Mouse (Mus musculus): ENCODE data around the gene Pld4.

DNA sequence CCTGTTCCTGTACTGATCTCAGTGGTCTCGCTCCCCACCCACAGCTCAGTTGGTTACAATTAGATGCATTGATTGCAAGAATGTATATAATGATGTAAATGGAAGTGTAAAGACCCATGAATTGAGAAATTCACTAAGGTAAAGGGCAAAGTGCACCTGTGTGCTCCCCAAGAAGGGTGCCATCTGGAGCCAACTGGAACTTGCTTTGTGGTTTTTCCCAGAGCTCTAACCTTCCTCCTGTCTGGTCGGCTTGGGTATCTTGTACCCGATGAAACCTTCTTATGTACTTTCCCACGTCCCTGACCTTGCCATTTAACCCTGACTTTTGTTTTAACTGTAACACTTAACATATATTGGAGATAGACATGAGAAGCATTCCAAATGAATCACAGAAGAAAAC is 4.6 kb upstream of the Pld4 start:
- TF ChIP-seq CTCF (conservative IDR thresholded peaks at IDR 0.05; ENCODE audit: low read length) = no peak
- TF ChIP-seq NANOG (IDR thresholded peaks at IDR 0.05; ENCODE audit: borderline replicate concordance, low read length) = no peak
- TF ChIP-seq POU5F1 (IDR thresholded peaks at IDR 0.05; ENCODE audit: borderline replicate concordance, low read length) = no peak

Measured in E14TG2a.4 (cell line).